Mouse (Mus musculus) liver, adult 10 weeks (tissue): Measurements from ENCODE around the gene Rps6ka3. TPM values are rescaled to one million over a fixed set of nuclear protein-coding genes. Genes with fewer than 3 reads are reported as not detected.

ENCODE experiments used
- polyA plus RNA-seq: library from polyadenylated mRNA; stranded (reverse); fragments of 350-450 nt; fragmentation: Illumina TruSeq; extraction: RNeasy Lipid Tissue Mini Kit (QIAGEN cat#74804); gene quantifications from one replicate; pipeline ENCODE4 v1.2.3, GENCODE M21; 2014; ENCODE audit warnings: low read depth, low replicate concordance

Rps6ka3 gene
- 12.9 TPM for polyA plus RNA-seq

DNA sequence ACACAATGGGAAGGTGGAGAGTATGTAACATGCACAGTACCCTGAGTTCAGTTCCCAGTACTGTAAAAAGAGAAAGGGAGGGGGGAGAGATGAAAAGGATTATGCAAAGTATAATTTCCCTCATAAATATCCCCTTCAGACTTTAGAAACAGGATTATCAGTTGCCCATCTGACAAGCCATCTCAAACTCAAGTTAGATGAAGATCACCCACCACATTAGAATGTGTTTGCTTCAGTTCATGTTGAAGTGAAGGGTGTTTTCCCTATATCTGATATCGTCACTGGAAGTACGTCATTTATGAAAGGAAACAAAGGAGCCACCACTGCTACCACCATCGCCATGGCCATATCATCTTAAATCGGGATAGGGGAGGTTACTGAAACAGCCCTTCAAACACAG lies at the start of gene Rps6ka3:
Rps6ka3 (plus strand) TSS at position 301 of the 400 bp plus-strand sequence.

GRCm38 (mm10) chrX:159371831-159372752 lies 162.0 kb downstream of the Rps6ka3 start, which contains the start of gene Eif1ax:
Gene Eif1ax (plus strand): TSS chrX:159372178.

DNA sequence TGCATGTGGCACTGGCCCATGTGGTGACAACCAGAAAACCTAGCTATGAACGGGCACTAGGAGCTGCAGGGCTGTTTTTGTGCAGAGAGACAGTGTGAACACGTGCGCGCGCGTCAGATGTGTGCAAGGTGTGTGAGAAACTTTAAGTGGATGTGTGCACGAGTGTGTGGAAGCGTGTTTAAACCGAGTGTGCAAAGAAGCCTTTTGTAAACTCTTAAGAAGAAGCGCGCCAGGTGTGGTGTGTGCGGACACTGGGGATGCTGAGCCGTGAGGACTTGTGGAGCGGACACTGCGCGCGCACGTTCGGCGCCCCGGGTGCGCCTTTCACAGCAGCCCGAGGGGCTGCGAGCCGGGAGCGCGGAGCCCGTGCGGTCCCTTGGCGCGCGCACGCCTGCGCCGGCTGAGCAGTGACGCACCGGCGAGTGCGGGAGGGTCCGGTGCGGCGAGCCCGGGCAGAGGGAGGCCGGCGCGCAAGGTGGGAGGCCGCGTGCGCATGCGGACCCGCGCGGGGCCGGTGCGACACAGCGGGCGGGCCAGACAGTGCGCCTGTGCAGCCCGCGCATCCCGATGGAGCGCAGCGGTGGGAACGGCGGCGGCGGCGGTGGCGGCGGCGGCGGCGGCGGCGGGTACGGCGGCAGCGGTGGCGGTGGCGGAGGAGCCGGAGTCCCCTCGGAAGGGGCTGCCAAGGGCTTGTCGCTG lies 204.2 kb downstream of the Rps6ka3 start, which contains the start of gene Map7d2:
Map7d2 (plus strand) TSS at position 443 of the 699 bp plus-strand sequence.

Other genes starting within 250 kb of the Rps6ka3 start
- 37.4 TPM for gene Eif1ax, start 161.9 kb downstream of the Rps6ka3 start, polyA plus RNA-seq
- not detected for gene Map7d2, start 204.3 kb downstream of the Rps6ka3 start, polyA plus RNA-seq